Mouse (Mus musculus): ENCODE measurements around the gene Rnf169. TPM values are rescaled to one million over a fixed set of nuclear protein-coding genes. Genes with fewer than 3 reads are reported as not detected.

Rnf169 gene
- polyA plus RNA-seq, 1 experiment from 2014 or later = 7.2 TPM

- no peaks in the 10 kb centered on the region for H3K9me3 ChIP-seq
- WGBS = 91% methylated on average over 3 of the region's 3 CpGs
- no peaks in the 10 kb centered on the region for H3K4me1 ChIP-seq
- no peak for ATAC-seq (ENCODE audit: low FRiP score, low read depth)
- no peak overlapping the region for H3K9ac ChIP-seq
- H3K27me3 ChIP-seq (replicated peaks) = no peaks in the 10 kb centered on the region
- no peaks in the 10 kb centered on the region for H3K36me3 ChIP-seq
- no peak overlapping the region for H3K27ac ChIP-seq
- H3K4me2 ChIP-seq (replicated peaks) = no peak overlapping the region
- no peak overlapping the region for H3K4me3 ChIP-seq
Observed at GRCm38 (mm10) chr7:99998668-99999067, 18.4 kb upstream of the Rnf169 start.

- ATAC-seq (ENCODE audit: low FRiP score, low read depth) = no peak
- no peaks in the 10 kb centered on the region for H3K9me3 ChIP-seq
- H3K4me2 ChIP-seq (replicated peaks) = no peak overlapping the region
- H3K4me3 ChIP-seq = no peak overlapping the region
- H3K27me3 ChIP-seq (replicated peaks) = no peaks in the 10 kb centered on the region
- no peak overlapping the region for H3K27ac ChIP-seq
- no peak overlapping the region for H3K9ac ChIP-seq
- no peaks in the 10 kb centered on the region for H3K4me1 ChIP-seq
- no peaks in the 10 kb centered on the region for H3K36me3 ChIP-seq
- 75% methylated on average over 7 of the region's 7 CpGs for WGBS
Observed at GRCm38 (mm10) chr7:99995186-99995585, 14.9 kb upstream of the Rnf169 start.

GRCm38 (mm10) chr7:99993159-99993558 is 12.9 kb upstream of the Rnf169 start:
- no peak for ATAC-seq (ENCODE audit: low FRiP score, low read depth)
- Histone ChIP-seq H3K9me3 (no peaks in the 10 kb centered on the region), H3K27ac (no peak overlapping the region), H3K36me3 (no peaks in the 10 kb centered on the region), H3K4me3 (no peak overlapping the region), H3K4me2 (replicated peaks) (no peak overlapping the region), H3K4me1 (no peaks in the 10 kb centered on the region), H3K27me3 (replicated peaks) (no peaks in the 10 kb centered on the region), H3K9ac (no peak overlapping the region)
- WGBS = 87% methylated on average over 7 of the region's 7 CpGs

- no peak overlapping the region for H3K4me2 ChIP-seq (replicated peaks)
- ATAC-seq (ENCODE audit: low FRiP score, low read depth) = no peak
- H3K4me3 ChIP-seq = no peak overlapping the region
- no peaks in the 10 kb centered on the region for H3K27me3 ChIP-seq (replicated peaks)
- no peak overlapping the region for H3K9ac ChIP-seq
- no peaks in the 10 kb centered on the region for H3K36me3 ChIP-seq
- H3K27ac ChIP-seq = no peak overlapping the region
- H3K4me1 ChIP-seq = no peaks in the 10 kb centered on the region
- no peaks in the 10 kb centered on the region for H3K9me3 ChIP-seq
- 84% methylated on average over 8 of the region's 8 CpGs for WGBS
Observed at GRCm38 (mm10) chr7:99990990-99991707, 10.9 kb upstream of the Rnf169 start.

- Histone ChIP-seq H3K4me2 (replicated peaks) (no peak overlapping the region), H3K27ac (no peak overlapping the region), H3K9ac (no peak overlapping the region), H3K27me3 (replicated peaks) (no peaks in the 10 kb centered on the region), H3K36me3 (no peaks in the 10 kb centered on the region), H3K4me3 (no peak overlapping the region), H3K9me3 (no peaks in the 10 kb centered on the region), H3K4me1 (no peaks in the 10 kb centered on the region)
- no peak for ATAC-seq (ENCODE audit: low FRiP score, low read depth)
- 61% methylated on average over 15 of the region's 15 CpGs for WGBS
Observed at GRCm38 (mm10) chr7:99989844-99990760, 9.9 kb upstream of the Rnf169 start.

GRCm38 (mm10) chr7:99988725-99989124 is 8.5 kb upstream of the Rnf169 start:
- H3K36me3 ChIP-seq = no peaks in the 10 kb centered on the region
- H3K4me2 ChIP-seq (replicated peaks) = no peak overlapping the region
- WGBS = 5% methylated on average over 4 of the region's 4 CpGs
- H3K9ac ChIP-seq = no peak overlapping the region
- H3K4me1 ChIP-seq = no peaks in the 10 kb centered on the region
- H3K27me3 ChIP-seq (replicated peaks) = no peaks in the 10 kb centered on the region
- no peak overlapping the region for H3K4me3 ChIP-seq
- H3K9me3 ChIP-seq = no peaks in the 10 kb centered on the region
- no peak for ATAC-seq (ENCODE audit: low FRiP score, low read depth)
- no peak overlapping the region for H3K27ac ChIP-seq

GRCm38 (mm10) chr7:99982256-99983242 is 2.3 kb upstream of the Rnf169 start:
- Histone ChIP-seq H3K9me3 (no peaks in the 10 kb centered on the region), H3K36me3 (no peaks in the 10 kb centered on the region), H3K27me3 (replicated peaks) (no peaks in the 10 kb centered on the region), H3K4me1 (peaks cover 14% of the 10 kb centered on the region), H3K9ac (no peak overlapping the region), H3K4me2 (replicated peaks) (no peak overlapping the region), H3K27ac (no peak overlapping the region), H3K4me3 (no peak overlapping the region)
- no peak for ATAC-seq (ENCODE audit: low FRiP score, low read depth)
- WGBS = 81% methylated on average over 13 of the region's 13 CpGs

- Histone ChIP-seq H3K4me1 (peaks cover 14% of the 10 kb centered on the region), H3K9me3 (no peaks in the 10 kb centered on the region; the same call in 1 of the 2 replicates), H3K4me2 (replicated peaks) (0 out of 2 replicates have a peak overlapping the region, but pooled peaks have one; percentile 74), H3K27me3 (replicated peaks) (no peaks in the 10 kb centered on the region), H3K36me3 (no peaks in the 10 kb centered on the region), H3K9ac (no peak overlapping the region), H3K4me3 (no peak overlapping the region), H3K27ac (no peak overlapping the region)
- no peak for ATAC-seq (ENCODE audit: low FRiP score, low read depth)
- 6% methylated on average over 2 of the region's 2 CpGs for WGBS
Observed at GRCm38 (mm10) chr7:99981311-99981710, 1.1 kb upstream of the Rnf169 start.

GRCm38 (mm10) chr7:99979546-99980131 is 609 bp downstream of the Rnf169 start:
- H3K36me3 ChIP-seq = no peaks in the 10 kb centered on the region
- H3K4me3 ChIP-seq = peak overlapping the region; percentile 97
- H3K4me2 ChIP-seq (replicated peaks) = peak overlapping the region; percentile 74
- ATAC-seq (ENCODE audit: low FRiP score, low read depth) = peak; percentile 81
- H3K9ac ChIP-seq = peak overlapping the region; percentile 98
- H3K27ac ChIP-seq = peak overlapping the region; percentile 94
- no peaks in the 10 kb centered on the region for H3K27me3 ChIP-seq (replicated peaks)
- H3K4me1 ChIP-seq = peaks cover 16% of the 10 kb centered on the region
- no peaks in the 10 kb centered on the region; the same call in 1 of the 2 replicates for H3K9me3 ChIP-seq
- WGBS = under 1% methylated on average over 50 of the region's 51 CpGs

GRCm38 (mm10) chr7:99979081-99979480 is 1.2 kb downstream of the Rnf169 start:
- Histone ChIP-seq H3K4me3 (peak overlapping the region; percentile 97), H3K27me3 (replicated peaks) (no peaks in the 10 kb centered on the region), H3K9ac (peak overlapping the region; percentile 98), H3K4me2 (replicated peaks) (peak overlapping the region; percentile 74), H3K4me1 (peaks cover 20% of the 10 kb centered on the region), H3K9me3 (no peaks in the 10 kb centered on the region; the same call in 1 of the 2 replicates), H3K27ac (no peak overlapping the region), H3K36me3 (no peaks in the 10 kb centered on the region)
- 19% methylated on average over 6 of the region's 6 CpGs for WGBS
- no peak for ATAC-seq (ENCODE audit: low FRiP score, low read depth)

GRCm38 (mm10) chr7:99978041-99978440 is 2.2 kb downstream of the Rnf169 start:
- Histone ChIP-seq H3K36me3 (no peaks in the 10 kb centered on the region), H3K9ac (no peak overlapping the region), H3K27ac (no peak overlapping the region), H3K9me3 (no peaks in the 10 kb centered on the region; the same call in 1 of the 2 replicates), H3K27me3 (replicated peaks) (no peaks in the 10 kb centered on the region), H3K4me3 (no peak overlapping the region), H3K4me1 (peaks cover 23% of the 10 kb centered on the region), H3K4me2 (replicated peaks) (no peak overlapping the region)
- WGBS = 86% methylated on average over 2 of the region's 2 CpGs
- ATAC-seq (ENCODE audit: low FRiP score, low read depth) = no peak

All from neural tube, embryonic 12.5 days (tissue).